Mouse (Mus musculus): ENCODE measurements around the gene Kdsr.

DNA sequence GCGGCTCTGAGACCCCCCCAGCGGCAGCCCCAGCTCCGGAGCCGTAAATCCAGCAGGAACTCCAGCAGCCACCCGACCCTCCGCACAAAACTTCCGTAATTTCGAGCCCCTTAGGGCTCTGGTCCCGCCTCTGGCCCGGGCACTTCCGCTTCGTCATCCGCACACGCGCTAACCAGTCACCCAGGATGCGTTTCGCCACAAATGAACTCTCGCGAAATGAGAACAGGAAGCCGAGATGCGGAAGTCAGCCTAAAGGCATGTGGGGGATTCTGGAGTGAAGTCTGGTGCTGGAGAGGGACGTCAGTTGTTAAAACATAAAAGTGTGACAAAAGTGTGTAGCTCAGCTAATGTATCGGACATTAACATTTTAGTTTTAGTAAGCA, 37.0 kb upstream of the Kdsr start, which contains the start of gene Vps4b:
- no peak for TF ChIP-seq CTCF (IDR thresholded peaks at IDR 0.05; ENCODE audit: extremely low read depth, insufficient read depth, low read length)
- TF ChIP-seq POLR2A (IDR thresholded peaks at IDR 0.05; ENCODE audit: extremely low read depth, insufficient read depth, low read length): peak; percentile 74
